Mouse (Mus musculus) urinary bladder, adult 2 months (tissue): ENCODE measurements around the gene Lbhd1. TPM values are rescaled to one million over a fixed set of nuclear protein-coding genes. Genes with fewer than 3 reads are reported as not detected.

Source experiments
- polyA plus RNA-seq: library from polyadenylated mRNA; depleted of rRNA; stranded (reverse); fragments of >200 nt; gene quantifications from 2 replicates; pipeline ENCODE4 v1.2.3, GENCODE M21; 2012; rRNA removed

Lbhd1 gene
- polyA plus RNA-seq, 1 experiment, result 4.9 TPM

Other genes with a start within 250 kb of the Lbhd1 start
- 0.04 and 0.06 TPM in 2 replicates for gene Chrm1, start 219.9 kb upstream of the Lbhd1 start, polyA plus RNA-seq
- gene Slc3a2, start 160.4 kb upstream of the Lbhd1 start, polyA plus RNA-seq, result 103 and 115 TPM in 2 replicates
- 37.9 and 45.9 TPM in 2 replicates for gene Wdr74, start 147.9 kb upstream of the Lbhd1 start, polyA plus RNA-seq
- 0.19 and 0.28 TPM in 2 replicates for gene 1700092M07Rik, start 143.0 kb upstream of the Lbhd1 start, polyA plus RNA-seq
- gene Stx5a, start 142.3 kb upstream of the Lbhd1 start, polyA plus RNA-seq, result 96.5 and 99.1 TPM in 2 replicates
- gene Nxf1, start 126.7 kb upstream of the Lbhd1 start, polyA plus RNA-seq, result 196 and 275 TPM in 2 replicates
- 97.8 and 112 TPM in 2 replicates for gene Tmem223, start 112.7 kb upstream of the Lbhd1 start, polyA plus RNA-seq
- 56.9 and 88.4 TPM in 2 replicates for gene Tmem179b, start 109.3 kb upstream of the Lbhd1 start, polyA plus RNA-seq
- gene Taf6l, start 97.3 kb upstream of the Lbhd1 start, polyA plus RNA-seq, result 7.7 and 8.4 TPM in 2 replicates
- 63.3 and 81.5 TPM in 2 replicates for gene Polr2g, start 85.2 kb upstream of the Lbhd1 start, polyA plus RNA-seq
- 2.1 and 2.5 TPM in 2 replicates for gene Zbtb3, start 81.2 kb upstream of the Lbhd1 start, polyA plus RNA-seq
- 26.9 and 33.1 TPM in 2 replicates for gene Ttc9c, start 64.4 kb upstream of the Lbhd1 start, polyA plus RNA-seq
- 60.7 and 73.9 TPM in 2 replicates for gene Hnrnpul2, start 63.7 kb upstream of the Lbhd1 start, polyA plus RNA-seq
- 0.40 and 1.5 TPM in 2 replicates for gene AC129217.1, start 54.0 kb upstream of the Lbhd1 start, polyA plus RNA-seq
- 66.7 and 71.0 TPM in 2 replicates for gene Bscl2, start 46.3 kb upstream of the Lbhd1 start, polyA plus RNA-seq
- 0.29 and 0.44 TPM in 2 replicates for gene Gng3, start 44.5 kb upstream of the Lbhd1 start, polyA plus RNA-seq
- 18.6 and 20.9 TPM in 2 replicates for gene Lrrn4cl, start 33.0 kb upstream of the Lbhd1 start, polyA plus RNA-seq
- 175 and 179 TPM in 2 replicates for gene Ubxn1, start 12.2 kb upstream of the Lbhd1 start, polyA plus RNA-seq
- 74.7 and 77.6 TPM in 2 replicates for gene Uqcc3, start 2.8 kb upstream of the Lbhd1 start, polyA plus RNA-seq
- not detected in 2 replicates for gene Gm49403, start 198 bp downstream of the Lbhd1 start, polyA plus RNA-seq
- 56.1 and 65.1 TPM in 2 replicates for gene 1810009A15Rik, start 5.1 kb downstream of the Lbhd1 start, polyA plus RNA-seq
- gene Gm49416, start 5.2 kb downstream of the Lbhd1 start, polyA plus RNA-seq, result 0.10 TPM in 1 of 2 replicates, not detected in the other
- 15.5 and 16.3 TPM in 2 replicates for gene Ints5, start 9.3 kb downstream of the Lbhd1 start, polyA plus RNA-seq
- gene Ganab, start 14.3 kb downstream of the Lbhd1 start, polyA plus RNA-seq, result 98.1 and 104 TPM in 2 replicates
- 57.9 and 80.8 TPM in 2 replicates for gene B3gat3, start 36.6 kb downstream of the Lbhd1 start, polyA plus RNA-seq
- 9.4 and 12.3 TPM in 2 replicates for gene Rom1, start 45.6 kb downstream of the Lbhd1 start, polyA plus RNA-seq
- gene Eml3, start 45.8 kb downstream of the Lbhd1 start, polyA plus RNA-seq, result 40.5 and 45.3 TPM in 2 replicates
- 29.9 and 47.6 TPM in 2 replicates for gene Mta2, start 58.1 kb downstream of the Lbhd1 start, polyA plus RNA-seq
- gene Tut1, start 70.1 kb downstream of the Lbhd1 start, polyA plus RNA-seq, result 21.8 and 24.1 TPM in 2 replicates
- gene Eef1g, start 83.3 kb downstream of the Lbhd1 start, polyA plus RNA-seq, result 398 and 489 TPM in 2 replicates
- 126 and 168 TPM in 2 replicates for gene Ahnak, start 105.6 kb downstream of the Lbhd1 start, polyA plus RNA-seq
- 0.23 TPM in 1 of 2 replicates, not detected in the other for gene Scgb1a1, start 204.2 kb downstream of the Lbhd1 start, polyA plus RNA-seq